Mouse (Mus musculus): Measurements from ENCODE around the gene Mtmr12. TPM values are rescaled to one million over a fixed set of nuclear protein-coding genes. Genes with fewer than 3 reads are reported as not detected.

The Mtmr12 gene
- polyA plus RNA-seq (2012; rRNA removed): 12.4 and 17.4 TPM in 2 replicates

GRCm38 (mm10) chr15:12204319-12205159 is at the start of gene Mtmr12:
Gene Mtmr12, plus strand, starts transcription at chr15:12205028.

DNA sequence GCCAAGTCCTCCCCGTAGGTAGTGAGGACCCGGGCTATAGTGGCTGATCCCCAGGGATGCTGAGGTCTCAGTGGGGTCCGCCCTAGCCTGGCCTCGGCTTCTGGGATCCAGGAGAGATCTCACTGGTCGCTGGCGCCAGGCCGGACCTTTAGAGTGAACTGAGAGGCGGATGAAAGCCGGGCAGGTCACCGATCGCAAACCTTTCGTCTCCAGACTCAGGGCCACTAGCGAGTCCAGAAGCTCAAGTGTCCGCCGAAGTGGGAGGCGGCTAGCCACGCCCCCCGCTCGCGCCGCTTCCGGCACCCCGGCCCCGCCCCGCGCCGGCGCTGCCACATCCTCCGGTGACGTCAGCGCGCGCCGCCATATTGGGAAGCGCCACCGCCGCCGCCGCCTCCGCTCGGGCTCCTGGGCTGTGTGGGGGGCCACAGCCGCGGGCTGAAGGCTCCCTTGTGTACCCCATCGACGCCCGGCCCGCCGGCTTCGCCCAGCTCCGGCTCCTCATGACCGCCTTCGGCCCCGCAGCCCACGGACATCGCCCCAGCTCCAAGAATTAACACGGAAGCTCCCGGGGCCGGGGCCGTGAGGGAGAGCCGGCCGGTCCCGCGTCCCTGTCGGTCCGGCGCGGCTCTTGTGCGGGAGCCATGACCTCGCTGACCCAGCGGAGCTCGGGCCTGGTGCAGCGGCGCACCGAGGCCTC is 116.4 kb downstream of the Mtmr12 start, which contains the start of gene Golph3:
Gene Golph3, plus strand, starts transcription at position 360 of the 697 bp plus-strand sequence.

DNA sequence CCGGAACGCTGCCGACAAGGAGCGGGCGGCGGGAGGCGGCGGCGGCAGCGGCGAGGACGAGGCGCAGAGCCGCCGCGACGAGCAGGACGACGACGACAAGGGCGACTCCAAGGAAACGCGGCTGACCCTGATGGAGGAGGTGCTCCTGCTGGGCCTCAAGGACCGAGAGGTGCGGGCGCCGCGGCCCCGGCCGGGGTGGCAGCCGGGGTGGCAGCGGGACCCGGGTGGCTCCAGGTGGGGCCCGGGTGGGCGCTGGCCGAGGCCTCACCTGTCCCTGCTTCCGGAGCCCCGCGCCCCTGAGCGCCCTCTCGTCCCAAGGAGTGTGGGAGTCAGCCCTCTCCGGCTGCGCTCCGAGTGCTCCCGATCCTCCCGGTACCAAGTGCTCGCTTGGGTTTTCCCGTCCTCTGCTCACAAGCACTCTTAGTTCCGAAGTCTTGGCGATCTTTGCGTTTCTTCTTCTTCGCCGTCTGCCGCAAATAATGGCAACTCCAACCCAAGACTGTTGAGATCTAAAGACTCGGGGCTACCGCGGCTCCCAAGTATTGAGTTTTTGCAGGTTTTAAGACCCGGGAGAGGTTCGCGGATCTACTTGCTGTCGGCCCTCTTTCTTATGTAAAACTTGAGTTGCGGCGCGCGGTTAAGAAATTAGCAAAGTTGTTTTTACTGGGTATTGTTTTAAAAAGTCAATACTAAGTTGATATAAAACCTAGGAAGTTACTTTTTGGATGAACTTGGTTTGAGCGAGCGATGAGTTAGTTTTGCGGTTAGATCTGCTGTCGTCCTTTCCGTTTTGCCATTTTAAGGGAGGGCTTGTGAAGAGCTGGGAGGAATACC is 117.2 kb downstream of the Mtmr12 start, which contains the start of gene 1810049J17Rik:
Gene 1810049J17Rik, minus strand, starts transcription at position 112 of the 834 bp plus-strand sequence.

Other genes with a start within 250 kb of the Mtmr12 start
- gene Sub1, start 208.0 kb upstream of the Mtmr12 start, polyA plus RNA-seq (2012; rRNA removed): 0.61 and 1.4 TPM in 2 replicates
- 297 and 416 TPM in 2 replicates for gene Zfr, start 87.2 kb upstream of the Mtmr12 start, polyA plus RNA-seq (2012; rRNA removed)
- gene Golph3, start 116.4 kb downstream of the Mtmr12 start, polyA plus RNA-seq (2012; rRNA removed): 112 and 165 TPM in 2 replicates
- gene 1810049J17Rik, start 116.9 kb downstream of the Mtmr12 start, polyA plus RNA-seq (2012; rRNA removed): 0.78 and 1.5 TPM in 2 replicates

All from ovary, adult 2 months (tissue).